Mouse (Mus musculus): Measurements from ENCODE around the gene Hemk1. TPM values are rescaled to one million over a fixed set of nuclear protein-coding genes. Genes with fewer than 3 reads are reported as not detected.

The Hemk1 gene
- total and polyA plus RNA-seq, 3 experiments, result 9.4 to 48.6 (median 29.6) TPM

- Histone ChIP-seq H3K9me3 (replicated peaks) (no peaks in the 10 kb centered on the region), H3K4me3 (ENCODE audit: low read depth, low read length) (no peak overlapping the region; the same call in 1 of the 2 replicates), H3K36me3 (replicated peaks) (peaks cover 82% of the 10 kb centered on the region), H3K4me1 (ENCODE audit: insufficient read depth, low read depth, low read length) (peaks cover 67% of the 10 kb centered on the region), H3K27me3 (ENCODE audit: insufficient read depth, low read length) (no peaks in the 10 kb centered on the region)
- ATAC-seq (ENCODE audit: extremely low read depth, insufficient number of reproducible peaks, low FRiP score, poor library complexity, severe bottlenecking) (0 out of 2 replicates have a peak, but pooled peaks have one; percentile 4), DNase-seq (ENCODE audit: low spot score) (no peak)
- TF ChIP-seq TAL1 (conservative IDR thresholded peaks at IDR 0.05; ENCODE audit: low read depth, low read length) (no peak), POLR2AphosphoS5 (IDR thresholded peaks at IDR 0.05; ENCODE audit: insufficient replicate concordance, low read depth, low read length) (no peak)
Observed at GRCm38 (mm10) chr9:107279378-107280321, 58.5 kb downstream of the Hemk1 start.

DNA sequence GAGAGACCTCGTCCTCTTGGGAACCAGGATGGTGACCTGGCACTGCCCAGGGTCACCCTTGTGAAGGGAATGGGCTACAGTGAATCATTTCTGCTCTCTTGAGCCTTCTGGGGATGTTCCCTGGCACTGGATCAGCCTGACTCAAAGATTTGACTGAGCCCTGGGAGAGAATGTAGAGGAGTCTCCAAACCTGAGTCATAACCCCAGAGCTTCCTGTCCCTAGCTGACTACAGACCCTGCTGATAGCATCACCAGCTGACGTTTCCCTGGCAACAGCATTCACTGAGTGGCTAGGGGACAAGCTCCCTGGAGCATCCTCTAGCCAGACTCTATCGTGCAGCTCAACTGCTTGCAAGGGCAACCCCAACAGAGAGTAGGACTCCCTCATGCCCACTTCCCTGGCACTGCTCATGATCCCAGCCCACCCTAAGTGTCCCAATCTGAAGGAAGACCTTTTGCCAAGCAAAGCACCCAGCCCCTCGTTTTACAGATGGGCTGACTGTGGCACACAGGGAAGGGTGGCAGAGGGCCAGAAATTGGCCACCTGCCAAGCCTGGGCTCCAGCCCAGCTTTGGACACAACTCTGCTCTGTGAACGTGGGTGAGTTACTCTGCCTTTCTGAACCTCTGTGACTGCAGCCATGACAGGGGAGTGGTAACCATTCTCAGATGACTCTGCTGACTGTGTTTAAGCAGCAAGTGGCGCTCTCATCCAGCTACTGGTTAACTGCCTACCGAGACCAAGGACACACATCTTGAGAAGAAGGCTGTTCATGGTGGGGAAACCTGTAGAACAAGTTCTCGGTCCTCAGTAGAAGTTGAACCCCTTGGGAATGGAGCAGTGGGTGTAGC, 59.4 kb downstream of the Hemk1 start:
- Histone ChIP-seq H3K4me3 (ENCODE audit: low read depth, low read length) (no peak overlapping the region), H3K27me3 (ENCODE audit: insufficient read depth, low read length) (no peaks in the 10 kb centered on the region), H3K36me3 (replicated peaks) (peaks cover 83% of the 10 kb centered on the region), H3K9me3 (replicated peaks) (no peaks in the 10 kb centered on the region), H3K4me1 (ENCODE audit: insufficient read depth, low read depth, low read length) (peaks cover 71% of the 10 kb centered on the region)
- ATAC-seq (ENCODE audit: extremely low read depth, insufficient number of reproducible peaks, low FRiP score, poor library complexity, severe bottlenecking), result peak; percentile 34; the same call in 1 of the 2 replicates
- TF ChIP-seq CTCF (IDR thresholded peaks at IDR 0.05; ENCODE audit: low read depth, low read length) (no peak), GATA1 (IDR thresholded peaks at IDR 0.05; ENCODE audit: borderline replicate concordance, low read length) (no peak), TAL1 (conservative IDR thresholded peaks at IDR 0.05; ENCODE audit: low read depth, low read length) (no peak), POLR2AphosphoS5 (IDR thresholded peaks at IDR 0.05; ENCODE audit: insufficient replicate concordance, low read depth, low read length) (no peak), GATA2 (IDR thresholded peaks at IDR 0.05; ENCODE audit: borderline replicate concordance, low read depth, low read length) (no peak)
- no peak for DNase-seq (ENCODE audit: low spot score)

DNA sequence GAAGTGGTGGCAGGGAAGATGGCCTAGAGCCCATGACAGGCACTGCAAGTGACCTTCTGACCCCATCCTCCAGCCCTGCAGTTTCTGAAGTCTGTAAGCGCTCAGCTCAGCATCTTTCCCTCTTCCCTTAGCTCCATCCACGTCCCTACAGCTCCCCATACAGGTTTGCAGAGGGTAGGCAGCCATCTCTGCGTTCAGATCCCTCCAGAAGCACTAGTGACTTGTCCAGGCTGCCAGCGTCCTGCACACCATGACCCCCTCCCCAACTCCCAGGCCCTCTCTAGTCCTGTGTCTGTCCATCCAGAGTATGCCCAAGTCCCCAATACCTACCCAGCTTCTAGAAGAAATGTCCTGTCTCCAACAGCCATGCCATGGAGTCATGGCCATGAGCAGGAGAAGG, 60.0 kb downstream of the Hemk1 start:
- DNase-seq (ENCODE audit: low spot score) (no peak), ATAC-seq (ENCODE audit: extremely low read depth, insufficient number of reproducible peaks, low FRiP score, poor library complexity, severe bottlenecking) (no peak)
- no peak for TF ChIP-seq CTCF (IDR thresholded peaks at IDR 0.05; ENCODE audit: low read depth, low read length)
- TF ChIP-seq POLR2AphosphoS5 (IDR thresholded peaks at IDR 0.05; ENCODE audit: insufficient replicate concordance, low read depth, low read length), result no peak
- TF ChIP-seq GATA2 (IDR thresholded peaks at IDR 0.05; ENCODE audit: borderline replicate concordance, low read depth, low read length), result no peak
- no peaks in the 10 kb centered on the region for H3K27me3 ChIP-seq (ENCODE audit: insufficient read depth, low read length)
- peaks cover 87% of the 10 kb centered on the region for H3K36me3 ChIP-seq (replicated peaks)
- no peak overlapping the region for H3K4me3 ChIP-seq (ENCODE audit: low read depth, low read length)
- no peaks in the 10 kb centered on the region for H3K9me3 ChIP-seq (replicated peaks)
- H3K4me1 ChIP-seq (ENCODE audit: insufficient read depth, low read depth, low read length), result peaks cover 76% of the 10 kb centered on the region

DNA sequence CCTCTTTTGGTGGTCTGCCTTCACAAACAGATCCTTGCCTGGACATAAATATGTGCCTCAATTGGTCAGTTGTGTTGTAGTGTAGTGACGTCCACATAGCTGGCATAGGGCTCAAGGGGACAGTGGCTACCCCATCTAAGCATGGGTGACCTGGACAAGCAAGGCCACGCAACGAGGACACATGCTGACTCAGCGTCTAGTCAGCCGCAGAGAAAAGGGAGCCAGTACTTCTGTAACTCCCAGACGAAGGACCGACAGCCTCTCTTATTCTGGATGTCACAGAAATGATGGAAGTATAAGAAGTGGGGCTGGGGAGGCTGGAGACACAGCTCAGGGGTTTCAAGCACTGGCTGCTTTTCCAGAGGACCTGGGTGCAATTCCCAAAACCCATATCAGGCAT, 60.5 kb downstream of the Hemk1 start:
- DNase-seq (ENCODE audit: low spot score) (no peak), ATAC-seq (ENCODE audit: extremely low read depth, insufficient number of reproducible peaks, low FRiP score, poor library complexity, severe bottlenecking) (no peak)
- Histone ChIP-seq H3K36me3 (replicated peaks) (peaks cover 84% of the 10 kb centered on the region), H3K4me1 (ENCODE audit: insufficient read depth, low read depth, low read length) (peaks cover 81% of the 10 kb centered on the region), H3K9me3 (replicated peaks) (no peaks in the 10 kb centered on the region), H3K4me3 (ENCODE audit: low read depth, low read length) (no peak overlapping the region), H3K27me3 (ENCODE audit: insufficient read depth, low read length) (no peaks in the 10 kb centered on the region)
- TF ChIP-seq GATA2 (IDR thresholded peaks at IDR 0.05; ENCODE audit: borderline replicate concordance, low read depth, low read length), result no peak
- TF ChIP-seq TAL1 (conservative IDR thresholded peaks at IDR 0.05; ENCODE audit: low read depth, low read length), result no peak
- no peak for TF ChIP-seq POLR2AphosphoS5 (IDR thresholded peaks at IDR 0.05; ENCODE audit: insufficient replicate concordance, low read depth, low read length)
- no peak for TF ChIP-seq GATA1 (IDR thresholded peaks at IDR 0.05; ENCODE audit: borderline replicate concordance, low read length)
- TF ChIP-seq CTCF (IDR thresholded peaks at IDR 0.05; ENCODE audit: low read depth, low read length), result no peak

Other genes starting within 250 kb of the Hemk1 start
- not detected in 2 replicates for gene Dock3, start 106.4 kb downstream of the Hemk1 start, total RNA-seq (2014; fragmentation: Nextera tagmentation)
- 0.33 and 0.46 TPM in 2 replicates for gene Dock3, start 106.4 kb downstream of the Hemk1 start, total RNA-seq (2017)
- not detected in 2 replicates for gene Dock3, start 106.4 kb downstream of the Hemk1 start, polyA plus RNA-seq (2012)
- gene Mapkapk3, start 48.5 kb downstream of the Hemk1 start, total RNA-seq (2014; fragmentation: Nextera tagmentation), result 41.5 and 66.3 TPM in 2 replicates
- 99.8 and 115 TPM in 2 replicates for gene Mapkapk3, start 48.5 kb downstream of the Hemk1 start, total RNA-seq (2017)
- 60.1 and 72.6 TPM in 2 replicates for gene Mapkapk3, start 48.5 kb downstream of the Hemk1 start, polyA plus RNA-seq (2012)
- gene Cish, start 42.3 kb downstream of the Hemk1 start, total RNA-seq (2014; fragmentation: Nextera tagmentation), result 106 TPM in 2 replicates
- 22.1 and 24.7 TPM in 2 replicates for gene Cish, start 42.3 kb downstream of the Hemk1 start, total RNA-seq (2017)
- gene Cish, start 42.3 kb downstream of the Hemk1 start, polyA plus RNA-seq (2012), result 151 and 158 TPM in 2 replicates
- gene 6430571L13Rik, start 2.3 kb upstream of the Hemk1 start, total RNA-seq (2014; fragmentation: Nextera tagmentation), result 1.3 TPM in 1 of 2 replicates, not detected in the other
- gene 6430571L13Rik, start 2.3 kb upstream of the Hemk1 start, total RNA-seq (2017), result 0.64 and 0.76 TPM in 2 replicates
- 0.29 and 0.46 TPM in 2 replicates for gene 6430571L13Rik, start 2.3 kb upstream of the Hemk1 start, polyA plus RNA-seq (2012)
- gene Cacna2d2, start 61.3 kb upstream of the Hemk1 start, total RNA-seq (2014; fragmentation: Nextera tagmentation), result not detected in 2 replicates
- 0.05 and 0.06 TPM in 2 replicates for gene Cacna2d2, start 61.3 kb upstream of the Hemk1 start, total RNA-seq (2017)
- 0.09 TPM in 1 of 2 replicates, not detected in the other for gene Cacna2d2, start 61.3 kb upstream of the Hemk1 start, polyA plus RNA-seq (2012)
- 20.5 and 22.1 TPM in 2 replicates for gene Tmem115, start 195.6 kb upstream of the Hemk1 start, total RNA-seq (2014; fragmentation: Nextera tagmentation)
- 16.6 and 18.0 TPM in 2 replicates for gene Tmem115, start 195.6 kb upstream of the Hemk1 start, total RNA-seq (2017)
- gene Tmem115, start 195.6 kb upstream of the Hemk1 start, polyA plus RNA-seq (2012), result 23.2 and 27.1 TPM in 2 replicates
- gene Cyb561d2, start 203.8 kb upstream of the Hemk1 start, total RNA-seq (2014; fragmentation: Nextera tagmentation), result 1.9 TPM in 1 of 2 replicates, not detected in the other
- 23.1 and 30.2 TPM in 2 replicates for gene Cyb561d2, start 203.8 kb upstream of the Hemk1 start, total RNA-seq (2017)
- 10.6 and 11.7 TPM in 2 replicates for gene Cyb561d2, start 203.8 kb upstream of the Hemk1 start, polyA plus RNA-seq (2012)
- gene Nprl2, start 203.9 kb upstream of the Hemk1 start, total RNA-seq (2014; fragmentation: Nextera tagmentation), result 16.3 and 22.6 TPM in 2 replicates
- 18.4 and 35.0 TPM in 2 replicates for gene Nprl2, start 203.9 kb upstream of the Hemk1 start, total RNA-seq (2017)
- 1.4 and 1.7 TPM in 2 replicates for gene Nprl2, start 203.9 kb upstream of the Hemk1 start, polyA plus RNA-seq (2012)
- 1.1 TPM in 1 of 2 replicates, not detected in the other for gene Zmynd10, start 208.9 kb upstream of the Hemk1 start, total RNA-seq (2014; fragmentation: Nextera tagmentation)
- 6.2 and 7.3 TPM in 2 replicates for gene Zmynd10, start 208.9 kb upstream of the Hemk1 start, total RNA-seq (2017)
- 1.1 TPM in 2 replicates for gene Zmynd10, start 208.9 kb upstream of the Hemk1 start, polyA plus RNA-seq (2012)
- 15.4 and 19.4 TPM in 2 replicates for gene Rassf1, start 213.2 kb upstream of the Hemk1 start, total RNA-seq (2014; fragmentation: Nextera tagmentation)
- 29.5 and 35.4 TPM in 2 replicates for gene Rassf1, start 213.2 kb upstream of the Hemk1 start, total RNA-seq (2017)
- 10.7 and 12.1 TPM in 2 replicates for gene Rassf1, start 213.2 kb upstream of the Hemk1 start, polyA plus RNA-seq (2012)
- gene Tusc2, start 224.9 kb upstream of the Hemk1 start, total RNA-seq (2014; fragmentation: Nextera tagmentation), result 30.4 and 33.1 TPM in 2 replicates
- gene Tusc2, start 224.9 kb upstream of the Hemk1 start, total RNA-seq (2017), result 16.0 and 21.3 TPM in 2 replicates
- 24.4 and 45.3 TPM in 2 replicates for gene Tusc2, start 224.9 kb upstream of the Hemk1 start, polyA plus RNA-seq (2012)
- gene Hyal2, start 229.6 kb upstream of the Hemk1 start, total RNA-seq (2014; fragmentation: Nextera tagmentation), result 11.7 and 16.8 TPM in 2 replicates
- gene Hyal2, start 229.6 kb upstream of the Hemk1 start, total RNA-seq (2017), result 4.2 and 5.5 TPM in 2 replicates
- 28.9 and 33.9 TPM in 2 replicates for gene Hyal2, start 229.6 kb upstream of the Hemk1 start, polyA plus RNA-seq (2012)
- 6.6 and 7.3 TPM in 2 replicates for gene Hyal1, start 238.6 kb upstream of the Hemk1 start, total RNA-seq (2014; fragmentation: Nextera tagmentation)
- 1.9 and 2.3 TPM in 2 replicates for gene Hyal1, start 238.6 kb upstream of the Hemk1 start, total RNA-seq (2017)
- gene Hyal1, start 238.6 kb upstream of the Hemk1 start, polyA plus RNA-seq (2012), result 1.4 and 2.2 TPM in 2 replicates
- gene Naa80, start 240.5 kb upstream of the Hemk1 start, total RNA-seq (2014; fragmentation: Nextera tagmentation), result 17.1 and 17.4 TPM in 2 replicates
- gene Naa80, start 240.5 kb upstream of the Hemk1 start, total RNA-seq (2017), result 13.1 and 14.6 TPM in 2 replicates
- gene Naa80, start 240.5 kb upstream of the Hemk1 start, polyA plus RNA-seq (2012), result 53.5 and 53.8 TPM in 2 replicates
- 4.6 and 7.7 TPM in 2 replicates for gene Hyal3, start 242.5 kb upstream of the Hemk1 start, total RNA-seq (2014; fragmentation: Nextera tagmentation)
- gene Hyal3, start 242.5 kb upstream of the Hemk1 start, total RNA-seq (2017), result 1.1 and 1.4 TPM in 2 replicates
- gene Hyal3, start 242.5 kb upstream of the Hemk1 start, polyA plus RNA-seq (2012), result 0.29 and 0.53 TPM in 2 replicates
- 178 and 183 TPM in 2 replicates for gene Ifrd2, start 249.3 kb upstream of the Hemk1 start, total RNA-seq (2014; fragmentation: Nextera tagmentation)
- 76.0 and 76.7 TPM in 2 replicates for gene Ifrd2, start 249.3 kb upstream of the Hemk1 start, total RNA-seq (2017)
- gene Ifrd2, start 249.3 kb upstream of the Hemk1 start, polyA plus RNA-seq (2012), result 153 and 156 TPM in 2 replicates